Mouse (Mus musculus) midbrain, embryonic 15.5 days (tissue): Measurements from ENCODE around the gene Mesp2. TPM values are rescaled to one million over a fixed set of nuclear protein-coding genes. Genes with fewer than 3 reads are reported as not detected.
"Not testable (repeated sequence)": the region's sequence is repeated elsewhere in the genome, so short reads cannot be mapped to it uniquely, and the experiment has no call there.

Experiments used
- ATAC-seq: fragments of 200-750 bp; cut with Nextera tagmentation; replicated peaks from 2 replicates; pipeline ENCODE4 v1.8.0; 2017; ENCODE audit warnings: moderate TSS enrichment
- H3K27ac ChIP-seq: fragments of 300-500 bp; sonication (generic); 2 replicates; pipeline ENCODE4 v1.5.1; 2015; ENCODE audit warnings: mild to moderate bottlenecking, inconsistent platforms
- H3K27me3 ChIP-seq: fragments of 300-500 bp; sonication (generic); replicated peaks from 2 replicates; pipeline ENCODE4 v1.6.1; 2015; ENCODE audit warnings: inconsistent platforms
- H3K36me3 ChIP-seq: fragments of 300-500 bp; sonication (generic); replicated peaks from 2 replicates; pipeline ENCODE4 v1.6.1; 2015; ENCODE audit warnings: inconsistent platforms
- H3K4me1 ChIP-seq: fragments of 300-500 bp; sonication (generic); 2 replicates; pipeline ENCODE4 v1.6.1; 2015; ENCODE audit warnings: inconsistent platforms
- H3K4me2 ChIP-seq: fragments of 300-500 bp; sonication (generic); 2 replicates; pipeline ENCODE4 v1.6.1; 2015; ENCODE audit warnings: inconsistent platforms, mild to moderate bottlenecking, moderate library complexity
- H3K4me3 ChIP-seq: fragments of 300-500 bp; sonication (generic); 2 replicates; pipeline ENCODE4 v1.5.1; 2015; ENCODE audit warnings: mild to moderate bottlenecking, inconsistent platforms
- H3K9ac ChIP-seq: fragments of 300-500 bp; sonication (generic); 2 replicates; pipeline ENCODE4 v1.6.1; 2015; ENCODE audit warnings: mild to moderate bottlenecking, inconsistent platforms
- H3K9me3 ChIP-seq: fragments of 300-500 bp; sonication (generic); 2 replicates; pipeline ENCODE4 v1.6.1; 2016; ENCODE audit warnings: inconsistent platforms
- WGBS: fragments of 180-500 bp; shearing (Covaris S2); methylation state at CpG from one replicate; pipeline ENCODE4 v1.1.7; 2015; ENCODE audit warnings: mixed read lengths; 5-methylcytosine and 5-hydroxymethylcytosine counted together
- polyA plus RNA-seq: library from polyadenylated mRNA; unstranded; fragments of >200 nt; fragmentation: Nextera tagmentation; extraction: Ambion mirVana; gene quantifications from 2 replicates; pipeline ENCODE4 v1.2.1, GENCODE M21; 2015

The Mesp2 gene
- polyA plus RNA-seq, 1 experiment from 2014 or later, result 1.1 TPM

- H3K4me2 ChIP-seq, ATAC-seq, H3K9me3 ChIP-seq, H3K36me3 ChIP-seq, H3K4me3 ChIP-seq, H3K9ac ChIP-seq, H3K27ac ChIP-seq: not testable (repeated sequence)
- Histone ChIP-seq H3K27me3 (peaks cover 36% of the 10 kb centered on the region), H3K4me1 (peaks cover 14% of the 10 kb centered on the region)
- 26% methylated on average over 2 of the region's 2 CpGs for WGBS
Observed at GRCm38 (mm10) chr7:79789812-79790211, 20.7 kb upstream of the Mesp2 start.

GRCm38 (mm10) chr7:79792635-79793421 is 17.7 kb upstream of the Mesp2 start:
- peak; percentile 59 for ATAC-seq
- Histone ChIP-seq H3K4me1 (peaks cover 14% of the 10 kb centered on the region), H3K4me3 (peak overlapping the region; percentile 51), H3K27ac (no peak overlapping the region), H3K9me3 (no peaks in the 10 kb centered on the region), H3K9ac (peak overlapping the region; percentile 43), H3K36me3 (no peaks in the 10 kb centered on the region), H3K27me3 (peaks cover 39% of the 10 kb centered on the region), H3K4me2 (peak overlapping the region; percentile 87)
- 1% methylated on average over 80 of the region's 80 CpGs for WGBS

GRCm38 (mm10) chr7:79793688-79794087 is 16.8 kb upstream of the Mesp2 start, which contains the start of gene Mesp1:
TSS of gene Mesp1 (minus strand) at chr7:79793788.
- peaks cover 42% of the 10 kb centered on the region for H3K27me3 ChIP-seq

GRCm38 (mm10) chr7:79798606-79799005 is 11.9 kb upstream of the Mesp2 start:
- Histone ChIP-seq H3K27ac (no peak overlapping the region), H3K4me1 (no peaks in the 10 kb centered on the region), H3K4me2 (no peak overlapping the region), H3K27me3 (peaks cover 12% of the 10 kb centered on the region; the same call in 1 of the 2 replicates), H3K36me3 (no peaks in the 10 kb centered on the region), H3K9me3 (no peaks in the 10 kb centered on the region), H3K4me3 (no peak overlapping the region), H3K9ac (no peak overlapping the region; the same call in 1 of the 2 replicates)
- 24% methylated on average over 5 of the region's 5 CpGs for WGBS
- ATAC-seq, result no peak

More at GRCm38 (mm10) chr7:79793688-79794087, 16.8 kb upstream of the Mesp2 start, which contains the start of gene Mesp1:
- H3K9me3 ChIP-seq, result no peaks in the 10 kb centered on the region
- WGBS, result 80% methylated on average over 6 of the region's 6 CpGs
- H3K36me3 ChIP-seq, result no peaks in the 10 kb centered on the region
- no peak within 1 kb of the TSS for H3K27ac ChIP-seq
- H3K4me2 ChIP-seq, result peak within 1 kb of the TSS; percentile 87
- peak within 1 kb of the TSS; percentile 43 for H3K9ac ChIP-seq
- peak within 1 kb of the TSS; percentile 51 for H3K4me3 ChIP-seq
- H3K4me1 ChIP-seq, result peaks cover 14% of the 10 kb centered on the region
- ATAC-seq, result no peak

GRCm38 (mm10) chr7:79799048-79799447 is 11.5 kb upstream of the Mesp2 start:
- Histone ChIP-seq H3K9me3 (no peaks in the 10 kb centered on the region), H3K36me3 (no peaks in the 10 kb centered on the region), H3K27ac (no peak overlapping the region), H3K4me1 (no peaks in the 10 kb centered on the region), H3K9ac (no peak overlapping the region), H3K4me2 (no peak overlapping the region), H3K4me3 (no peak overlapping the region), H3K27me3 (peaks cover 9% of the 10 kb centered on the region; the same call in 1 of the 2 replicates)
- no peak for ATAC-seq
- 3% methylated on average over 8 of the region's 8 CpGs for WGBS

- no peaks in the 10 kb centered on the region for H3K4me1 ChIP-seq
- no peaks in the 10 kb centered on the region for H3K9me3 ChIP-seq
- H3K27ac ChIP-seq, result no peak overlapping the region
- H3K27me3 ChIP-seq, result peaks cover 8% of the 10 kb centered on the region; the same call in 1 of the 2 replicates
- H3K4me2 ChIP-seq, result no peak overlapping the region
- WGBS, result 72% methylated on average over 6 of the region's 6 CpGs
- H3K4me3 ChIP-seq, result no peak overlapping the region
- ATAC-seq, result no peak
- H3K9ac ChIP-seq, result no peak overlapping the region
- no peaks in the 10 kb centered on the region for H3K36me3 ChIP-seq
Observed at GRCm38 (mm10) chr7:79799506-79799905, 11.0 kb upstream of the Mesp2 start.

- no peaks in the 10 kb centered on the region for H3K9me3 ChIP-seq
- H3K36me3 ChIP-seq, result no peaks in the 10 kb centered on the region
- no peak overlapping the region for H3K4me2 ChIP-seq
- H3K4me3 ChIP-seq, result no peak overlapping the region
- WGBS, result 87% methylated on average over 4 of the region's 4 CpGs
- ATAC-seq, result no peak
- H3K27me3 ChIP-seq, result 0 out of 2 replicates have a peak, but pooled peaks cover 4% of the 10 kb centered on the region
- no peaks in the 10 kb centered on the region for H3K4me1 ChIP-seq
- no peak overlapping the region for H3K27ac ChIP-seq
- H3K9ac ChIP-seq, result no peak overlapping the region
Observed at GRCm38 (mm10) chr7:79800336-79800735, 10.2 kb upstream of the Mesp2 start.

GRCm38 (mm10) chr7:79801391-79801790 is 9.1 kb upstream of the Mesp2 start:
- H3K4me1 ChIP-seq, result no peaks in the 10 kb centered on the region
- no peak overlapping the region for H3K4me2 ChIP-seq
- no peak overlapping the region for H3K9ac ChIP-seq
- no peaks in the 10 kb centered on the region for H3K9me3 ChIP-seq
- no peak overlapping the region for H3K27ac ChIP-seq
- 79% methylated on average over 11 of the region's 11 CpGs for WGBS
- ATAC-seq, result no peak
- 0 out of 2 replicates have a peak, but pooled peaks cover 4% of the 10 kb centered on the region for H3K27me3 ChIP-seq
- H3K4me3 ChIP-seq, result no peak overlapping the region
- no peaks in the 10 kb centered on the region for H3K36me3 ChIP-seq

- no peak for ATAC-seq
- WGBS, result 65% methylated on average over 5 of the region's 5 CpGs
- no peaks in the 10 kb centered on the region for H3K36me3 ChIP-seq
- H3K4me1 ChIP-seq, result no peaks in the 10 kb centered on the region
- H3K27me3 ChIP-seq, result 0 out of 2 replicates have a peak, but pooled peaks cover 4% of the 10 kb centered on the region
- no peaks in the 10 kb centered on the region for H3K9me3 ChIP-seq
- no peak overlapping the region for H3K27ac ChIP-seq
- H3K9ac ChIP-seq, result no peak overlapping the region
- H3K4me3 ChIP-seq, result no peak overlapping the region
- H3K4me2 ChIP-seq, result no peak overlapping the region
Observed at GRCm38 (mm10) chr7:79802037-79802436, 8.5 kb upstream of the Mesp2 start.

GRCm38 (mm10) chr7:79803887-79804286 is 6.6 kb upstream of the Mesp2 start:
- Histone ChIP-seq H3K27ac (no peak overlapping the region), H3K4me1 (no peaks in the 10 kb centered on the region), H3K9me3 (no peaks in the 10 kb centered on the region), H3K9ac (no peak overlapping the region), H3K4me3 (no peak overlapping the region), H3K36me3 (no peaks in the 10 kb centered on the region), H3K27me3 (no peaks in the 10 kb centered on the region), H3K4me2 (no peak overlapping the region)
- ATAC-seq, result no peak
- 67% methylated on average over 2 of the region's 2 CpGs for WGBS

GRCm38 (mm10) chr7:79808561-79808960 is 2.0 kb upstream of the Mesp2 start:
- Histone ChIP-seq H3K27ac (no peak overlapping the region), H3K4me2 (no peak overlapping the region), H3K4me3 (no peak overlapping the region), H3K4me1 (peaks cover 7% of the 10 kb centered on the region; the same call in 1 of the 2 replicates), H3K9ac (no peak overlapping the region), H3K36me3 (no peaks in the 10 kb centered on the region), H3K27me3 (peaks cover 15% of the 10 kb centered on the region), H3K9me3 (no peaks in the 10 kb centered on the region)
- WGBS, result 83% methylated on average over 7 of the region's 7 CpGs
- no peak for ATAC-seq

GRCm38 (mm10) chr7:79813409-79813808 is 2.9 kb downstream of the Mesp2 start:
- ATAC-seq, result no peak

GRCm38 (mm10) chr7:79818321-79818720 is 7.8 kb downstream of the Mesp2 start:
- ATAC-seq, result no peak
- no peak overlapping the region for H3K9ac ChIP-seq
- H3K4me1 ChIP-seq, result no peaks in the 10 kb centered on the region
- no peak overlapping the region for H3K4me3 ChIP-seq
- H3K9me3 ChIP-seq, result no peaks in the 10 kb centered on the region
- 5% methylated on average over 6 of the region's 6 CpGs for WGBS
- no peak overlapping the region for H3K4me2 ChIP-seq
- H3K27ac ChIP-seq, result no peak overlapping the region
- H3K27me3 ChIP-seq, result no peaks in the 10 kb centered on the region
- no peaks in the 10 kb centered on the region for H3K36me3 ChIP-seq

More at GRCm38 (mm10) chr7:79813409-79813808, 2.9 kb downstream of the Mesp2 start:
- peaks cover 7% of the 10 kb centered on the region; the same call in 1 of the 2 replicates for H3K4me1 ChIP-seq
- no peaks in the 10 kb centered on the region for H3K9me3 ChIP-seq
- H3K4me3 ChIP-seq, result no peak overlapping the region
- peaks cover 15% of the 10 kb centered on the region for H3K27me3 ChIP-seq
- no peak overlapping the region for H3K27ac ChIP-seq
- 90% methylated on average over 1 of the region's 1 CpGs for WGBS
- no peak overlapping the region for H3K4me2 ChIP-seq
- H3K9ac ChIP-seq, result no peak overlapping the region
- no peaks in the 10 kb centered on the region for H3K36me3 ChIP-seq
